ENCODE assay signal across 24 mouse cellular contexts in genomic region chr13:16769409-16769808, GRCm38 (mm10).
DNase-seq lines count a peak whose midpoint lies in the region; ATAC-seq and TF ChIP-seq lines count a peak whose summit lies in the region.
"Had no signal": no experiment of that assay in that cellular context is flagged by ENCODE, and none has a peak within 500 bp of the region (broad histone marks: within the 10 kb centered on the region; RNA-seq: fewer than 3 reads in every experiment).

No protein-coding gene starts in this region.

- no peaks in the 10 kb centered on the region for H3K36me3 ChIP-seq in midbrain, embryonic 10.5 days
- H3K36me3 ChIP-seq in midbrain, embryonic 14.5 days (ENCODE audit: control insufficient read depth, insufficient read depth, low read length): no peaks in the 10 kb centered on the region
- H3K36me3 ChIP-seq in ES-E14 (ENCODE audit: control insufficient read depth, insufficient read depth, low read length, poor library complexity, severe bottlenecking): no peaks in the 10 kb centered on the region
- H3K36me3 ChIP-seq in limb, embryonic 14.5 days (ENCODE audit: control insufficient read depth, insufficient read depth, low read length): no peaks in the 10 kb centered on the region
- H3K36me3 ChIP-seq: heart, embryonic 15.5 days; hindbrain, embryonic 10.5 days had no signal

- no peak overlapping the region for H3K9ac ChIP-seq in midbrain, embryonic 14.5 days (replicated peaks; ENCODE audit: low read length)
- H3K9ac ChIP-seq in ES-E14 (ENCODE audit: insufficient read depth, low read depth, low read length, poor library complexity, severe bottlenecking): no peak overlapping the region
- no peak overlapping the region for H3K9ac ChIP-seq in limb, embryonic 14.5 days (ENCODE audit: low read depth, low read length, severe bottlenecking)
- H3K9ac ChIP-seq: forebrain, embryonic 13.5 days; forebrain, postnatal 0 days; heart, embryonic 15.5 days; hindbrain, embryonic 14.5 days had no signal

- H3K27ac ChIP-seq in midbrain, embryonic 10.5 days (replicated peaks): 0 out of 2 replicates have a peak overlapping the region, but pooled peaks have one; percentile 14
- no peak overlapping the region for H3K27ac ChIP-seq in midbrain, embryonic 14.5 days (replicated peaks; ENCODE audit: low read depth, low read length)
- no peak overlapping the region for H3K27ac ChIP-seq in ES-E14 (ENCODE audit: insufficient read depth, low read depth, low read length, poor library complexity, severe bottlenecking)
- peak overlapping the region; percentile 19; the same call in 1 of the 2 replicates for H3K27ac ChIP-seq in limb, embryonic 14.5 days (replicated peaks; ENCODE audit: low read depth, low read length)
- H3K27ac ChIP-seq: forebrain, embryonic 13.5 days; heart, adult 2 months; heart, embryonic 15.5 days; hindbrain, embryonic 10.5 days; hindbrain, embryonic 14.5 days had no signal

- intact Hi-C loops in left cerebral cortex, postnatal 10 days (cut with DNase I): loop anchor here (10.0 kb wide), 1 partner anchor 665 kb away; no protein-coding TSS in a partner anchor

- no peak for DNase-seq in midbrain, embryonic 10.5 days (ENCODE audit: low spot score)
- DNase-seq in midbrain, embryonic 14.5 days: no peak
- peak; percentile 15 for DNase-seq in ES-E14 (ENCODE audit: low read depth, low spot score)
- DNase-seq in ZHBTc4 (ENCODE audit: low read depth, low spot score): peak; percentile 75
- no peak for DNase-seq in limb, embryonic 14.5 days (ENCODE audit: low spot score)
- no peak for DNase-seq in ovary, postnatal 10 days (ENCODE audit: low spot score)
- DNase-seq in spleen, adult 12 weeks (ENCODE audit: low spot score): no peak
- no peak for DNase-seq in left cerebral cortex, postnatal 10 days (ENCODE audit: extremely low spot score in 1 of 2, low spot score in 2 of 2)
- DNase-seq: adrenal gland, postnatal 10 days; cerebellum, adult 11-12 months; cerebellum, adult 9-10 months; cerebellum, postnatal 25 days; forebrain, postnatal 0 days; gastrocnemius, postnatal 14 days; heart, adult 2 months; heart, postnatal 14 days had no signal

- 20% methylated on average over 2 of the region's 2 CpGs for WGBS in midbrain, embryonic 10.5 days
- 6% methylated on average over 2 of the region's 2 CpGs for WGBS in midbrain, embryonic 14.5 days
- 30% methylated on average over 2 of the region's 2 CpGs for WGBS in limb, embryonic 14.5 days

- H3K27me3 ChIP-seq in midbrain, embryonic 10.5 days (ENCODE audit: low read depth, poor library complexity, severe bottlenecking): no peaks in the 10 kb centered on the region
- H3K27me3 ChIP-seq in midbrain, embryonic 14.5 days (ENCODE audit: control insufficient read depth, insufficient read depth, low read length): no peaks in the 10 kb centered on the region
- H3K27me3 ChIP-seq in limb, embryonic 14.5 days (ENCODE audit: control insufficient read depth, insufficient read depth, low read length): no peaks in the 10 kb centered on the region
- H3K27me3 ChIP-seq: CH12.LX; forebrain, embryonic 13.5 days; heart, embryonic 15.5 days; Patski had no signal

- no peak overlapping the region for H3K4me2 ChIP-seq in midbrain, embryonic 14.5 days (ENCODE audit: low read length)
- no peak overlapping the region for H3K4me2 ChIP-seq in limb, embryonic 14.5 days (replicated peaks; ENCODE audit: low read depth, low read length, severe bottlenecking)
- H3K4me2 ChIP-seq: forebrain, embryonic 13.5 days; heart, embryonic 11.5 days; heart, embryonic 15.5 days; hindbrain, embryonic 14.5 days had no signal

- ATAC-seq in midbrain, embryonic 14.5 days (ENCODE audit: low FRiP score, low TSS enrichment): no peak
- ATAC-seq in limb, embryonic 14.5 days (ENCODE audit: low FRiP score, low read depth): 0 out of 2 replicates have a peak, but pooled peaks have one; percentile 9
- ATAC-seq: forebrain, embryonic 13.5 days; forebrain, postnatal 0 days; intestine, embryonic 16.5 days; Patski had no signal

- in situ Hi-C loops in ES-E14 (cut with MboI; ENCODE audit: low sequenced_read_pairs in 2 of 2, unreplicated experiment in 2 of 2): loop anchor here in 1 of 2 experiments (25.0 kb wide), 1 partner anchor 757 kb away; the partner anchor contains the start of gene Inhba

- TF ChIP-seq POLR2A in limb, embryonic 14.5 days (IDR thresholded peaks at IDR 0.05; ENCODE audit: borderline replicate concordance, extremely low read depth, insufficient read depth, insufficient read length): no peak

- H3K4me1 ChIP-seq in midbrain, embryonic 10.5 days: peaks cover 16% of the 10 kb centered on the region
- no peaks in the 10 kb centered on the region for H3K4me1 ChIP-seq in midbrain, embryonic 14.5 days (ENCODE audit: control insufficient read depth, insufficient read depth, low read length)
- H3K4me1 ChIP-seq in ES-E14 (ENCODE audit: control insufficient read depth in 2 of 2, insufficient read depth in 2 of 2, low read length in 2 of 2, poor library complexity in 1 of 2): peaks cover 2 to 9% of the 10 kb centered on the region in 2 experiments; a peak in 3 of 4 replicates
- peaks cover 11% of the 10 kb centered on the region; the same call in 1 of the 2 replicates for H3K4me1 ChIP-seq in limb, embryonic 14.5 days (ENCODE audit: control insufficient read depth, insufficient read depth, low read length)
- H3K4me1 ChIP-seq: forebrain, embryonic 13.5 days; heart, embryonic 15.5 days had no signal

- H3K9me3 ChIP-seq in midbrain, embryonic 10.5 days (replicated peaks): no peaks in the 10 kb centered on the region
- no peaks in the 10 kb centered on the region for H3K9me3 ChIP-seq in midbrain, embryonic 14.5 days (ENCODE audit: control insufficient read depth, low read length)
- no peaks in the 10 kb centered on the region for H3K9me3 ChIP-seq in ES-E14 (ENCODE audit: control insufficient read depth, insufficient read depth, low read depth, low read length)
- no peaks in the 10 kb centered on the region for H3K9me3 ChIP-seq in limb, embryonic 14.5 days (ENCODE audit: control insufficient read depth, low read length)
- H3K9me3 ChIP-seq: forebrain, embryonic 13.5 days; heart, embryonic 15.5 days; hindbrain, embryonic 10.5 days had no signal

- no peak overlapping the region for H3K4me3 ChIP-seq in midbrain, embryonic 10.5 days
- no peak overlapping the region for H3K4me3 ChIP-seq in midbrain, embryonic 14.5 days (replicated peaks; ENCODE audit: low read depth, low read length)
- no peak overlapping the region for H3K4me3 ChIP-seq in ES-E14 (ENCODE audit: insufficient read depth in 1 of 2, low read depth in 1 of 2, low read length in 2 of 2, poor library complexity in 1 of 2, severe bottlenecking in 1 of 2)
- no peak overlapping the region for H3K4me3 ChIP-seq in limb, embryonic 14.5 days (replicated peaks; ENCODE audit: low read length)
- H3K4me3 ChIP-seq: forebrain, embryonic 13.5 days; heart, adult 2 months; heart, embryonic 15.5 days; hindbrain, embryonic 10.5 days had no signal

TF ChIP-seq in ES-E14, 5 proteins besides CTCF, POLR2A, EP300 and RAD21:
- 0 out of 2 replicates have a peak, but pooled peaks have one; percentile 14 for TF ChIP-seq CHD2 (IDR thresholded peaks at IDR 0.05; ENCODE audit: low read depth, low read length)
- no peak for TF ChIP-seq ZNF384 (IDR thresholded peaks at IDR 0.05; ENCODE audit: low read depth, low read length)
- peak; percentile 45; the same call in 1 of the 2 replicates for TF ChIP-seq MAFK (IDR thresholded peaks at IDR 0.05; ENCODE audit: insufficient read depth, low read depth, low read length)

Comparison
In these comparisons a context has a peak if more than half of its experiments do, and no peak if none do; other contexts are left out.
1. H3K27ac ChIP-seq: peak in midbrain, embryonic 10.5 days (single experiment) and limb, embryonic 14.5 days (single experiment); none in midbrain, embryonic 14.5 days (single experiment) and ES-E14 (single experiment).
2. DNase-seq: peak in ES-E14 (single experiment) and ZHBTc4 (single experiment); none in midbrain, embryonic 10.5 days (single experiment), midbrain, embryonic 14.5 days (single experiment), limb, embryonic 14.5 days (single experiment), ovary, postnatal 10 days (single experiment), spleen, adult 12 weeks (single experiment) and left cerebral cortex, postnatal 10 days (0 of 2).